Mouse (Mus musculus) ES-E14 (cell line): Measurements from ENCODE around the gene Lurap1l.

Experiments used
- CHD2 ChIP-seq: IDR thresholded peaks from 2 replicates; pipeline ENCODE4 v1.6.1; 2014; ENCODE audit warnings: mild to moderate bottlenecking, low read depth, low read length, inconsistent platforms
- HCFC1 ChIP-seq: IDR thresholded peaks from 2 replicates; pipeline ENCODE4 v1.6.1; 2012; ENCODE audit warnings: low read length, inconsistent platforms, borderline replicate concordance; ENCODE audit not compliant: insufficient read depth
- ZC3H11A ChIP-seq: IDR thresholded peaks from 2 replicates; pipeline ENCODE4 v1.6.1; 2012; ENCODE audit warnings: low read depth, mild to moderate bottlenecking, inconsistent platforms, low read length, borderline replicate concordance
- ZNF384 ChIP-seq: IDR thresholded peaks from 2 replicates; pipeline ENCODE4 v1.6.1; 2012; ENCODE audit warnings: low read depth, low read length, inconsistent platforms

- TF ChIP-seq CHD2 (no peak), ZC3H11A (no peak), HCFC1 (no peak), ZNF384 (no peak)
These were observed 61.4 kb downstream of the Lurap1l start for GRCm38 (mm10) chr4:80971846-80972245.
